Mouse (Mus musculus) small intestine, adult 2 months (tissue): ENCODE measurements around the gene Acap3. TPM values are rescaled to one million over a fixed set of nuclear protein-coding genes. Genes with fewer than 3 reads are reported as not detected.

ENCODE experiments used
- H3K27ac ChIP-seq: fragments of 200-500 bp; 2 replicates; pipeline ENCODE4 v1.5.1; 2012; ENCODE audit warnings: low read depth, low read length, control low read depth, inconsistent platforms; ENCODE audit not compliant: insufficient read depth
- H3K27me3 ChIP-seq: fragments of 200-500 bp; 2 replicates; pipeline ENCODE4 v1.6.1; 2012; ENCODE audit warnings: mild to moderate bottlenecking, moderate library complexity, low read length, inconsistent platforms; ENCODE audit not compliant: control insufficient read depth, insufficient read depth
- H3K36me3 ChIP-seq: fragments of 200-500 bp; 2 replicates; pipeline ENCODE4 v1.6.1; 2012; ENCODE audit warnings: mild to moderate bottlenecking, low read length, control low read depth, inconsistent platforms; ENCODE audit not compliant: control insufficient read depth, insufficient read depth
- H3K4me1 ChIP-seq: fragments of 200-500 bp; 2 replicates; pipeline ENCODE4 v1.6.1; 2012; ENCODE audit warnings: low read length, inconsistent platforms, mixed read lengths; ENCODE audit not compliant: control insufficient read depth, insufficient read depth, insufficient read length
- H3K4me3 ChIP-seq: fragments of 200-500 bp; 2 replicates; pipeline ENCODE4 v1.5.1; 2012; ENCODE audit warnings: low read depth, mild to moderate bottlenecking, control low read depth, inconsistent platforms, low read length, moderate library complexity
- CTCF ChIP-seq: fragments of 200-500 bp; IDR thresholded peaks from 2 replicates; pipeline ENCODE4 v1.5.1; 2012; ENCODE audit warnings: low read depth, mild to moderate bottlenecking, control low read depth, inconsistent platforms, low read length, moderate library complexity, mixed read lengths; ENCODE audit not compliant: insufficient replicate concordance, insufficient read length; ENCODE audit errors: extremely low read depth
- POLR2A ChIP-seq: fragments of 200-500 bp; IDR thresholded peaks from 2 replicates; pipeline ENCODE4 v1.6.1; 2012; ENCODE audit warnings: low read depth, mild to moderate bottlenecking, control low read depth, inconsistent platforms, low read length, moderate library complexity
- WGBS: fragments of 180-500 bp; shearing (Covaris S2); methylation state at CpG from one replicate; pipeline ENCODE4 v1.1.7; 2018; 5-methylcytosine and 5-hydroxymethylcytosine counted together
- polyA plus RNA-seq: library from polyadenylated mRNA; depleted of rRNA; stranded (reverse); fragments of >200 nt; gene quantifications from 2 replicates; pipeline ENCODE4 v1.2.3, GENCODE M21; 2012; rRNA removed

Acap3 gene
- polyA plus RNA-seq, 1 experiment = 15.9 TPM

- Histone ChIP-seq H3K27me3 (no peaks in the 10 kb centered on the region), H3K27ac (peak overlapping the region; percentile 75), H3K36me3 (peaks cover 5% of the 10 kb centered on the region; the same call in 1 of the 2 replicates), H3K4me3 (peak overlapping the region; percentile 92), H3K4me1 (peaks cover 18% of the 10 kb centered on the region)
- WGBS = under 1% methylated on average over 17 of the region's 17 CpGs
- no peak; the same call in 1 of the 2 replicates for TF ChIP-seq POLR2A
- TF ChIP-seq CTCF = no peak
Observed at GRCm38 (mm10) chr4:155943049-155943452, 51.4 kb downstream of the Acap3 start.

GRCm38 (mm10) chr4:155943534-155944249, 52.1 kb downstream of the Acap3 start, which contains the start of gene Ube2j2:
TSS of gene Ube2j2 (plus strand) at chr4:155943831.
- peak; percentile 68 for TF ChIP-seq POLR2A
- TF ChIP-seq CTCF = no peak
- Histone ChIP-seq H3K4me3 (peak within 1 kb of the TSS; percentile 92), H3K36me3 (peaks cover 11% of the 10 kb centered on the region; the same call in 1 of the 2 replicates), H3K27me3 (no peaks in the 10 kb centered on the region), H3K27ac (peak within 1 kb of the TSS; percentile 90), H3K4me1 (peaks cover 18% of the 10 kb centered on the region)
- under 1% methylated on average over 76 of the region's 85 CpGs for WGBS

- peak overlapping the region; percentile 90 for H3K27ac ChIP-seq
- TF ChIP-seq CTCF (no peak), POLR2A (no peak; the same call in 1 of the 2 replicates)
- H3K4me3 ChIP-seq = peak overlapping the region; percentile 92
- peaks cover 20% of the 10 kb centered on the region for H3K4me1 ChIP-seq
- H3K27me3 ChIP-seq = no peaks in the 10 kb centered on the region
- under 1% methylated on average over 17 of the region's 17 CpGs for WGBS
- H3K36me3 ChIP-seq = peaks cover 14% of the 10 kb centered on the region
Observed at GRCm38 (mm10) chr4:155944271-155944670, 52.6 kb downstream of the Acap3 start.

DNA sequence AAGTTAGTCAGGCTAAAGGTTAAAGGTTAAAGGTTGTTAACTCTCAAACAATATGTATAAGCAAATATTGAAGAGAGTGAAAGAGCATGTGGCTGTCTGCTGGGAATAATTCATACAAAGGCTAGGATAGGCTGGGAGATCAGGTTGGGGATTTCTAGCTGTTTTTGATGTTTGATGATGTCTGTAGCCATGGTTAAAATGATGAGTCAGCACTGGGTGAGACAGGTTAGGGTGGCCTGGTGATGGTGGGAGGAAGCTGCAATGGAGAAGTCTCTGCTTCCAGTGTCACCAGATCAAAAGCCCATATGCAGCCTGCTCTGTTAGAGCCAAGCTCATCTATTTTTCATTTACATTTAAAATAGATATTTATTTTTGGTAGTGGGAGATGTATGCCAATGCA, 55.5 kb downstream of the Acap3 start:
- peaks cover 20% of the 10 kb centered on the region for H3K4me1 ChIP-seq
- TF ChIP-seq POLR2A (no peak), CTCF (no peak)
- no peak overlapping the region for H3K4me3 ChIP-seq
- H3K27ac ChIP-seq = no peak overlapping the region
- no peaks in the 10 kb centered on the region for H3K27me3 ChIP-seq
- H3K36me3 ChIP-seq = peaks cover 41% of the 10 kb centered on the region

- Histone ChIP-seq H3K27ac (no peak overlapping the region), H3K4me3 (no peak overlapping the region), H3K4me1 (peaks cover 2% of the 10 kb centered on the region; the same call in 1 of the 2 replicates), H3K36me3 (peaks cover 54% of the 10 kb centered on the region), H3K27me3 (no peaks in the 10 kb centered on the region)
- WGBS = 61% methylated on average over 6 of the region's 6 CpGs
- TF ChIP-seq CTCF = no peak
- TF ChIP-seq POLR2A = no peak
Observed at GRCm38 (mm10) chr4:155955491-155955890, 63.9 kb downstream of the Acap3 start.

Other genes starting within 250 kb of the Acap3 start
- gene Gm10563, start 246.4 kb upstream of the Acap3 start, polyA plus RNA-seq = not detected in 2 replicates
- 32.6 and 55.1 TPM in 2 replicates for gene Mmp23, start 238.4 kb upstream of the Acap3 start, polyA plus RNA-seq
- gene Mib2, start 222.6 kb upstream of the Acap3 start, polyA plus RNA-seq = 46.3 and 85.4 TPM in 2 replicates
- 12.5 and 24.0 TPM in 2 replicates for gene Fndc10, start 197.5 kb upstream of the Acap3 start, polyA plus RNA-seq
- gene Ssu72, start 187.0 kb upstream of the Acap3 start, polyA plus RNA-seq = 87.2 and 140 TPM in 2 replicates
- 0.53 and 0.80 TPM in 2 replicates for gene Tmem240, start 157.0 kb upstream of the Acap3 start, polyA plus RNA-seq
- 57.3 and 65.5 TPM in 2 replicates for gene Atad3a, start 130.7 kb upstream of the Acap3 start, polyA plus RNA-seq
- gene Vwa1, start 117.1 kb upstream of the Acap3 start, polyA plus RNA-seq = 18.5 and 125 TPM in 2 replicates
- 0.63 and 2.6 TPM in 2 replicates for gene Tmem88b, start 105.9 kb upstream of the Acap3 start, polyA plus RNA-seq
- gene Ankrd65, start 101.4 kb upstream of the Acap3 start, polyA plus RNA-seq = not detected in 2 replicates
- gene Mrpl20, start 88.9 kb upstream of the Acap3 start, polyA plus RNA-seq = 34.5 and 36.4 TPM in 2 replicates
- gene Ccnl2, start 79.3 kb upstream of the Acap3 start, polyA plus RNA-seq = 20.5 and 31.3 TPM in 2 replicates
- gene Aurkaip1, start 60.5 kb upstream of the Acap3 start, polyA plus RNA-seq = 113 and 159 TPM in 2 replicates
- 67.9 and 98.1 TPM in 2 replicates for gene Mxra8, start 52.1 kb upstream of the Acap3 start, polyA plus RNA-seq
- gene Dvl1, start 44.4 kb upstream of the Acap3 start, polyA plus RNA-seq = 111 and 153 TPM in 2 replicates
- gene Tas1r3, start 28.5 kb upstream of the Acap3 start, polyA plus RNA-seq = 1.0 and 1.8 TPM in 2 replicates
- gene Cptp, start 22.4 kb upstream of the Acap3 start, polyA plus RNA-seq = 65.7 and 69.1 TPM in 2 replicates
- 15.0 and 26.0 TPM in 2 replicates for gene Ints11, start 22.3 kb upstream of the Acap3 start, polyA plus RNA-seq
- 25.2 and 30.8 TPM in 2 replicates for gene Pusl1, start within 50 bp of the Acap3 start, polyA plus RNA-seq
- gene Ube2j2, start 52.0 kb downstream of the Acap3 start, polyA plus RNA-seq = 73.5 and 206 TPM in 2 replicates
- gene C1qtnf12, start 70.5 kb downstream of the Acap3 start, polyA plus RNA-seq = 47.8 and 186 TPM in 2 replicates
- gene B3galt6, start 100.8 kb downstream of the Acap3 start, polyA plus RNA-seq = 5.5 and 7.4 TPM in 2 replicates
- gene Sdf4, start 101.0 kb downstream of the Acap3 start, polyA plus RNA-seq = 44.0 and 80.5 TPM in 2 replicates
- 2.1 and 6.3 TPM in 2 replicates for gene Tnfrsf4, start 122.0 kb downstream of the Acap3 start, polyA plus RNA-seq
- gene Tnfrsf18, start 134.3 kb downstream of the Acap3 start, polyA plus RNA-seq = 3.9 and 6.1 TPM in 2 replicates
- 5.2 and 9.1 TPM in 2 replicates for gene Ttll10, start 167.6 kb downstream of the Acap3 start, polyA plus RNA-seq
- gene 9430015G10Rik, start 218.2 kb downstream of the Acap3 start, polyA plus RNA-seq = 7.4 and 8.3 TPM in 2 replicates
- 0.10 and 0.33 TPM in 2 replicates for gene Rnf223, start 238.7 kb downstream of the Acap3 start, polyA plus RNA-seq